In the genomic region with DNA sequence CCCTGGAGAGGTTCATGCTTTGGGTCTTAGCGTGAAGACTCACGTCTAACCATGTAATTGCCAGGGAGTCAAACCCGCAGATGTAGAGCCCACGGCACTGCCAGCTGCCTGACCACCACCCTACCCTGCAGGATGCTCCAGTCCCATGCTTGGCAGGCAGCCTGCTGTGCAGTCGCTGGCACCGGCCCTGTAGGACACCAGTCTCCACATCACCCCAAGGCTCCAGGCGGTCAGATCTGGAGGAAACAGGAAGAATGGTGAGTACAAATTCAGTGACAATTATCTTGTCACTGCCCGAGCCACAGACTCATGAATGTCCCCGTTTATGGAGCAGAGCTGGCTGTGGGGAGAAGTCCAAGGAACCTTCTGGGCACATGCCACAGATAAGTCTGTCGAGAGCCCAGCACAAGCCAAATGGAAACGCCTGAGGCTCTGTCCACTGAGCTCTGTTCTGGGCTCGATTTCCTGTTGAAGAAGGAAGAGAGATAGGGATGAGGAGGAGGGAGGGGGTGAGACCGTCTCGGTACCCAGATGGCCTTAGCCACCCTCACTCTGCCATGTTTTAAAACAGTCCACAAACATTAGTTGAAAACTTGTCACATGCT, we compare ENCODE assay signal across 15 mouse cellular contexts.
DNase-seq lines count a peak whose midpoint lies in the region.
"Had no signal": no experiment of that assay in that cellular context is flagged by ENCODE, and none has a peak within 500 bp of the region (broad histone marks: within the 10 kb centered on the region; RNA-seq: fewer than 3 reads in every experiment).

No protein-coding gene starts in this region.

- DNase-seq in adrenal gland, postnatal 14 days = peak; percentile 42
- DNase-seq in adrenal gland, postnatal 10 days = no peak
- DNase-seq in layer of hippocampus, postnatal 10 days (ENCODE audit: low spot score in 2 of 2) = peak; percentile 34
- DNase-seq in layer of hippocampus, adult 9-10 months (ENCODE audit: low spot score) = no peak
- DNase-seq in Muller cell, postnatal 12 days (ENCODE audit: inconsistent ontology term) = peak; percentile 54
- DNase-seq in lung, postnatal 10 days = peak; percentile 75
- no peak for DNase-seq in frontal cortex, adult 2 months (ENCODE audit: extremely low spot score in 1 of 2, low spot score in 1 of 2)
- DNase-seq in c-Kit-positive CD71-positive TER-119-positive erythroid progenitor cells, embryonic 14.5 days (ENCODE audit: low spot score) = no peak
- DNase-seq: cerebellum, adult 11 months; cerebellum, postnatal 36 days; gastrocnemius, postnatal 14 days; heart, postnatal 36 days; kidney, adult 11 months; liver; lung, embryonic 14.5 days had no signal

Comparison
In these comparisons a context has a peak if more than half of its experiments do, and no peak if none do; other contexts are left out.
1. DNase-seq: peak in adrenal gland, postnatal 14 days (single experiment), layer of hippocampus, postnatal 10 days (2 of 2), Muller cell, postnatal 12 days (single experiment) and lung, postnatal 10 days (single experiment); none in adrenal gland, postnatal 10 days (single experiment), layer of hippocampus, adult 9-10 months (single experiment), frontal cortex, adult 2 months (0 of 2) and c-Kit-positive CD71-positive TER-119-positive erythroid progenitor cells, embryonic 14.5 days (single experiment).